Mouse (Mus musculus): ENCODE measurements around the gene Engase. TPM values are rescaled to one million over a fixed set of nuclear protein-coding genes. Genes with fewer than 3 reads are reported as not detected.

The Engase gene
- total and polyA plus RNA-seq, 3 experiments = 4.3 to 25.2 (median 4.4) TPM

DNA sequence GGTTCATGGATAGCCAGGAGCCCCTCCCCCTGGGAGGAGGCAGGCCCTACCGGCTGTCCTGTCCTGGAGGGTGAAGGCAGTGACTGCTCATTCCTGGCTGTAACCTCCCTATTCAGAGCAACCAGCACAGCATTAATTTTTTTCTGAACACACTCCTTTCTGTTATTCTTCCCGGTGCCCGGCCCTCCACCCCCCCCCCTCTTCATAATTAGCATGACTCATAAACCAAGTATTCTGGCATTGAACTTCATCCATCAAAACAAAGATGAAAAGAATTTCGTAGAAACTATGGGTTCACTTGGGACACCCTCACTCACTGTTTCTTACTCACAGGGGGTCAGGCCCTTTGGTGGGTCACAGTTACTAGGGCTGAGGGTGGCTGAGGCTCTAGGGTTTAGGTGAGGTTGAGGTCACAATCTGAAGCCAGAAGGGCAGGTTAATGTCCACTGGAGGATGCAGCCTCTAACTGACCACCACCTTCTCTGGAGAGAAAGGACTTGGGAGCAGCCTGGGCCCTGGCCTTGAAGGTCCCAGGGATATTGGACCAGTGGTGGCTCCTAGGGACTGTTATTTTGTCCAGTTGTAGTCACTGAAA, 46.2 kb upstream of the Engase start:
- no peak for DNase-seq (ENCODE audit: low spot score)
- peaks cover 12% of the 10 kb centered on the region for H3K27me3 ChIP-seq (ENCODE audit: insufficient read depth, low read length)
- no peaks in the 10 kb centered on the region for H3K4me1 ChIP-seq (ENCODE audit: insufficient read depth, low read depth, low read length)
- TF ChIP-seq GATA2 (IDR thresholded peaks at IDR 0.05; ENCODE audit: borderline replicate concordance, low read depth, low read length) (no peak), CTCF (IDR thresholded peaks at IDR 0.05; ENCODE audit: low read depth, low read length) (no peak), GATA1 (IDR thresholded peaks at IDR 0.05; ENCODE audit: borderline replicate concordance, low read length) (no peak), TAL1 (conservative IDR thresholded peaks at IDR 0.05; ENCODE audit: low read depth, low read length) (no peak), POLR2AphosphoS5 (IDR thresholded peaks at IDR 0.05; ENCODE audit: insufficient replicate concordance, low read depth, low read length) (no peak)
- ATAC-seq (ENCODE audit: extremely low read depth, insufficient number of reproducible peaks, low FRiP score, poor library complexity, severe bottlenecking) = no peak
- H3K36me3 ChIP-seq (replicated peaks) = no peaks in the 10 kb centered on the region
- H3K9me3 ChIP-seq (replicated peaks) = no peaks in the 10 kb centered on the region
- H3K4me3 ChIP-seq (ENCODE audit: low read depth, low read length) = no peak overlapping the region

DNA sequence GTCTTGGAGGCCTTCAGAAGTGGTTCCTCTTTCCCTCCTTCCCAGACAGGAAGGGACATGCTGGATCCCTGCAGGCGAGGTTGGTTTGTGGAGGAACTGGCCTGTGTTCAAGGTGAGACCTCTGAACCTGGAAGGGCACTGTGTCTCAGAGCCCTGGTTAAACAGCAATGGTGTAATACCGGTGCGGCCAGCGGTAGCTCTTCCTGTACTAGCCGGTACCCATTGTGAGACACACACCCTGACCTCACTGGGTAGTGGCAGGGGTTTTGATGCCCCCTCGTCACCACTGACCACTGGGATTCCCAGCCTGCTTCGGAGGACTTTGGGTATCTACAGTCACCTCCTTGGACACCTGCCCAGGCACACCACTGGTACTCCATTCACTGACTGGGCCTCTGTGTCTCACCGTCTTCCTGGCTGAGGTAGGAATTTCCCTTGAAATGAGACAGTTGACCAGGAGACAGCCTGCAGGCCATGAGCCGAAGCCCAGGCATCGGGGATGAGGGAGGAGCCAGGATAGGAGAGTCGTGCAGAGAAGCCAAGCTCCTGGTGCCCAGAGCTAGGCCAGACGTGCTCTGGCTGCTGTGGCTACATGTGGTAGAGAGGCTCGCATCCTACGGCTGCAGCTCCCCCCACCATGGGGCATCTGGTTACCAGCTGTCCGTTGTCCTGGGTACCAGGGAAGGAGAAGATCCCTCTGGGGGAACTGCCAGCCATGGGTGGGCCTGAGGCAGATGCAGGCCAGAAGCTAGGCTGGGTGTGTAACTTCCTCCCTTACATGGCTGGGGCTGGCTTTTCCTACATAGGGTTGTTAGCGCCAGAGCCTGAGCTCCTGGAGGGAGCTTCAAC, 45.3 kb upstream of the Engase start:
- Histone ChIP-seq H3K4me3 (ENCODE audit: low read depth, low read length) (no peak overlapping the region), H3K36me3 (replicated peaks) (no peaks in the 10 kb centered on the region), H3K4me1 (ENCODE audit: insufficient read depth, low read depth, low read length) (no peaks in the 10 kb centered on the region), H3K27me3 (ENCODE audit: insufficient read depth, low read length) (peaks cover 12% of the 10 kb centered on the region), H3K9me3 (replicated peaks) (no peaks in the 10 kb centered on the region)
- DNase-seq (ENCODE audit: low spot score) = no peak
- ATAC-seq (ENCODE audit: extremely low read depth, insufficient number of reproducible peaks, low FRiP score, poor library complexity, severe bottlenecking) = no peak
- TF ChIP-seq GATA1 (IDR thresholded peaks at IDR 0.05; ENCODE audit: borderline replicate concordance, low read length) = no peak
- no peak for TF ChIP-seq CTCF (IDR thresholded peaks at IDR 0.05; ENCODE audit: low read depth, low read length)
- no peak for TF ChIP-seq POLR2AphosphoS5 (IDR thresholded peaks at IDR 0.05; ENCODE audit: insufficient replicate concordance, low read depth, low read length)
- no peak for TF ChIP-seq TAL1 (conservative IDR thresholded peaks at IDR 0.05; ENCODE audit: low read depth, low read length)
- no peak for TF ChIP-seq GATA2 (IDR thresholded peaks at IDR 0.05; ENCODE audit: borderline replicate concordance, low read depth, low read length)

- TF ChIP-seq POLR2AphosphoS5 (IDR thresholded peaks at IDR 0.05; ENCODE audit: insufficient replicate concordance, low read depth, low read length) (no peak), GATA1 (IDR thresholded peaks at IDR 0.05; ENCODE audit: borderline replicate concordance, low read length) (no peak), TAL1 (conservative IDR thresholded peaks at IDR 0.05; ENCODE audit: low read depth, low read length) (no peak), CTCF (IDR thresholded peaks at IDR 0.05; ENCODE audit: low read depth, low read length) (no peak), GATA2 (IDR thresholded peaks at IDR 0.05; ENCODE audit: borderline replicate concordance, low read depth, low read length) (no peak)
- Histone ChIP-seq H3K4me3 (ENCODE audit: low read depth, low read length) (no peak overlapping the region), H3K4me1 (ENCODE audit: insufficient read depth, low read depth, low read length) (no peaks in the 10 kb centered on the region), H3K36me3 (replicated peaks) (no peaks in the 10 kb centered on the region), H3K27me3 (ENCODE audit: insufficient read depth, low read length) (peaks cover 6% of the 10 kb centered on the region; the same call in 1 of the 2 replicates), H3K9me3 (replicated peaks) (no peaks in the 10 kb centered on the region)
- DNase-seq (ENCODE audit: low spot score) (no peak), ATAC-seq (ENCODE audit: extremely low read depth, insufficient number of reproducible peaks, low FRiP score, poor library complexity, severe bottlenecking) (no peak)
Measured at GRCm38 (mm10) chr11:118433398-118433868, 43.2 kb upstream of the Engase start.

DNA sequence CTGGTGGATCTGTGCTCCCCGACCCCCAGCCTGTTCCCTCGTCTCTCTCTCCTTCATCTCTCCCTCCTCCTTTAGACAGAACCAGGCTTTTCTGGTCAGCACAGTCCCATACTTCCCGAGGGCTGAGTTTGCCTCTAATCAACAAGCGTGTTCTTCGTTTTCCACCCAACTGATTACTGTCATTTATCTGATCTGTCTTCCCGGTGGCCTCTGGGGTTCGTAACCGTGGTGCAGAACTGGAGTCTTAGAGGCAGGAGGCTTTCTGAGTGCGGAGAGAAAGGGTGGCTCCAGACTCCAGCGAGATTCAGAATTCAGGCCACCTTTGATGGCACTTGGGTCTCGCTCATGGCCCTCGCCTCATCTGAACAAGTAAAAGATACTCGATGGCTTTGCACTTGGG, 42.5 kb upstream of the Engase start:
- no peak for TF ChIP-seq GATA1 (IDR thresholded peaks at IDR 0.05; ENCODE audit: borderline replicate concordance, low read length)
- TF ChIP-seq GATA2 (IDR thresholded peaks at IDR 0.05; ENCODE audit: borderline replicate concordance, low read depth, low read length) = no peak
- TF ChIP-seq POLR2AphosphoS5 (IDR thresholded peaks at IDR 0.05; ENCODE audit: insufficient replicate concordance, low read depth, low read length) = no peak
- TF ChIP-seq CTCF (IDR thresholded peaks at IDR 0.05; ENCODE audit: low read depth, low read length) = no peak
- no peak for TF ChIP-seq TAL1 (conservative IDR thresholded peaks at IDR 0.05; ENCODE audit: low read depth, low read length)
- Histone ChIP-seq H3K36me3 (replicated peaks) (no peaks in the 10 kb centered on the region), H3K4me1 (ENCODE audit: insufficient read depth, low read depth, low read length) (no peaks in the 10 kb centered on the region), H3K4me3 (ENCODE audit: low read depth, low read length) (no peak overlapping the region), H3K9me3 (replicated peaks) (no peaks in the 10 kb centered on the region), H3K27me3 (ENCODE audit: insufficient read depth, low read length) (0 out of 2 replicates have a peak, but pooled peaks cover 3% of the 10 kb centered on the region)
- ATAC-seq (ENCODE audit: extremely low read depth, insufficient number of reproducible peaks, low FRiP score, poor library complexity, severe bottlenecking) (no peak), DNase-seq (ENCODE audit: low spot score) (no peak)

- no peaks in the 10 kb centered on the region for H3K4me1 ChIP-seq (ENCODE audit: insufficient read depth, low read depth, low read length)
- H3K36me3 ChIP-seq (replicated peaks) = no peaks in the 10 kb centered on the region
- DNase-seq (ENCODE audit: low spot score) = no peak
- no peak for TF ChIP-seq TAL1 (conservative IDR thresholded peaks at IDR 0.05; ENCODE audit: low read depth, low read length)
- TF ChIP-seq GATA2 (IDR thresholded peaks at IDR 0.05; ENCODE audit: borderline replicate concordance, low read depth, low read length) = no peak
- no peak for TF ChIP-seq GATA1 (IDR thresholded peaks at IDR 0.05; ENCODE audit: borderline replicate concordance, low read length)
- H3K4me3 ChIP-seq (ENCODE audit: low read depth, low read length) = no peak overlapping the region
- peaks cover 4% of the 10 kb centered on the region for H3K9me3 ChIP-seq (replicated peaks)
- H3K27me3 ChIP-seq (ENCODE audit: insufficient read depth, low read length) = 0 out of 2 replicates have a peak, but pooled peaks cover 3% of the 10 kb centered on the region
- ATAC-seq (ENCODE audit: extremely low read depth, insufficient number of reproducible peaks, low FRiP score, poor library complexity, severe bottlenecking) = no peak
Measured at GRCm38 (mm10) chr11:118436471-118436935, 40.1 kb upstream of the Engase start.

Measured in G1E (cell line).